Mouse (Mus musculus) cortical plate, adult 2 months (tissue): ENCODE results near the gene Kcnt1.

Experiments
- CTCF ChIP-seq: fragments of 200-500 bp; IDR thresholded peaks from 2 replicates; pipeline ENCODE4 v1.5.1; 2011; ENCODE audit warnings: mild to moderate bottlenecking, control low read depth, low read length; ENCODE audit not compliant: insufficient read depth; ENCODE audit errors: extremely low read depth
- POLR2A ChIP-seq: fragments of 200-500 bp; IDR thresholded peaks from 2 replicates; pipeline ENCODE4 v1.6.1; 2011; ENCODE audit warnings: mild to moderate bottlenecking, low read length, control low read depth; ENCODE audit not compliant: insufficient read depth; ENCODE audit errors: extremely low read depth

DNA sequence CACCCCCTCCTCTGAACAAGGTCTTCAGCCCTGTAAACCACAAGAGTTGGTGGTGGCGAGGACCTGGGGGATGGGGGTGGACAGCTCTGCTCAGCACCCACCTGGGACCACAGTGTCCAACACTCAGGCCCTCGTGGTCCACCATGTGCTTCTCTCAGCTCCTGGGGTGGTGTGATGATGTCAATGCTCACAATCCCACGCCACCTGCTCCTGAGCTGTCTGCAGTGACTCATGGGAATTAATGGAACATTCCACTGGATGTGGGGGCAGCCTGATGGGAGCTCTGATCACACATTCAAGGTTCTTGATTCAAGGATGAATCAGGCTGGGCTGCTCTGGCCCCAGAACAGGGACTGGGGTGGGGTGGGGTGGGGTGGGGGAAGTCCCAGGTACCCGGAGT is 21.4 kb upstream of the Kcnt1 start:
- TF ChIP-seq POLR2A (no peak), CTCF (no peak)
